Mouse (Mus musculus) gastrocnemius, adult 18-20 months (tissue): ENCODE data around the gene Ugcg. TPM values are rescaled to one million over a fixed set of nuclear protein-coding genes. Genes with fewer than 3 reads are reported as not detected.
A peak's percentile ranks its signal among the peaks of the same experiment; 100 is the strongest.

ENCODE experiments used
- DNase-seq: peaks from one replicate; pipeline ENCODE4 v3.0.0; 2021; ENCODE audit warnings: low spot score
- long read RNA-seq, 2 experiments: library from polyadenylated mRNA; stranded (forward); transcript quantifications; one replicate each; pipeline ENCODE4 v2.0.0; 2021
- total RNA-seq, 2 experiments: library from RNA; stranded (reverse); gene quantifications; 2 replicates each; pipeline ENCODE4 v1.2.3; 2021

Ugcg gene
- 1 to 10 TPM; 5.5 to 6.2 TPM for total RNA-seq
- long read RNA-seq, experiment 1, full-length matches to known transcripts = 5 of 7 reads
- long read RNA-seq, experiment 1, partial matches to known transcripts = 1 of 7 reads
- long read RNA-seq, experiment 1, other reads (novel, unspliced or antisense) = 1 of 7 reads
- long read RNA-seq, experiment 2, full-length matches to known transcripts = 7 of 8 reads
- long read RNA-seq, experiment 2, partial matches to known transcripts = 0 of 8 reads
- long read RNA-seq, experiment 2, other reads (novel, unspliced or antisense) = 1 of 8 reads

GRCm38 (mm10) chr4:59188802-59189545 is at the start of gene Ugcg:
TSS of gene Ugcg (plus strand) at chr4:59189257.
- DNase-seq = peak; percentile 71

- DNase-seq = no peak
These were observed 40.0 kb upstream of the Ugcg start for GRCm38 (mm10) chr4:59149043-59149442.

DNA sequence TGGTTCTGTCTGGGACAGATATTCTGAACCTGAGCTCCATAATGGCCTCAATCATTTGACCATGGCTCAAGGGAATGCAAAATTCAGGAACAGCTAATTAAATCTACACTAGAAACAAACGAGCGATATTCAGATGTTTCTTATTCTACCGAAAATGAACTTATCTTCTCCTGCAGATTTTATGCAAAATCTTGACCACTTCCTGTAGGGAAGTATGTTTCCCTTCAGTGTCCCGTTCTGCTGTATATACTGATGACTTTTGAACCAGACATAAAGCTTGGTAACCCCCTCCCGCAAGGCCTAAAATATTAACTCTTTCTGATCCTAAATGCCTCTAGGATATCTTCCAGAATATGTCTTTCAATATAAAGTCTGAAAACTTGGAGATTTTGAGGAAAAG is 38.1 kb upstream of the Ugcg start:
- no peak for DNase-seq

DNA sequence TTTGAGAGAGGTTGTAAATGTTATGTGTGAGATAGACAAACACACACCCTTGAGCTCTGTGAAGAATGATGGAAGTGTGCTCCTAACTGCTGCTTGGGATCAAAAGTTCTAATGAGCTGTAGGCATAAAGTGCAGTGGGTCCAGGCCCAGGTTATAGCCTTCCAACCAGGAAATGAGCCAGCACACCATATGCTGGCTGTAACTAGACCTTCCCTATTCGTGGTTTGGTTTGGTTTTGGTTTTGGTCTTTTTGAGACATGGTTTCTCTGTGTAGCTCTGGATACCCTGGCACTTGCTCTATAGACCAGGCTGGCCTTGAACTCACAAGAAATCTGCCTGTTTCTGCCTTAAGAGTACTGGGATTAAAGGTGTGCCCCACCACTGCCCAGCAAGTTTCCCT is 37.1 kb upstream of the Ugcg start:
- no peak for DNase-seq

- DNase-seq = no peak
These were observed 32.0 kb upstream of the Ugcg start for GRCm38 (mm10) chr4:59156897-59157592.

- DNase-seq = no peak
These were observed 31.4 kb upstream of the Ugcg start for GRCm38 (mm10) chr4:59157654-59158053.

DNA sequence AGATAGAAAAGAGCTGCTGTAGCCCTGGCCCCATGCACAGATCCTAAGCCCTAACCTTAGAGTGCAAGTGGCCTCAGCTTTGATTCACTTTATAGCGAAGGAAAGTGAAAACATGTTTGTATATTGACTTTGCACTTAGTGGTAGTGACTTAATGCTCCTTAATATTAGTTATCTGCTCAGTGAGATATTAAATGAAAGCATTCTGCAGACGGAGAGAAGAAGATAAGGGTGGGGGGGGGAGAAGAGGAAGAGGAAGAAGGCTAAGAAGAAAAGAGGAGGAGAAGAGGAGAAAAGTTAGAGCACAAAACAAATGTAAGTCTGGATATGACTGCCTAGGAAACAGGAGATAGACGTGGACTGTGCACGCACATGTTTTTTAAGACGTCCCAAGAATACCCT is 28.8 kb upstream of the Ugcg start:
- DNase-seq = no peak

DNA sequence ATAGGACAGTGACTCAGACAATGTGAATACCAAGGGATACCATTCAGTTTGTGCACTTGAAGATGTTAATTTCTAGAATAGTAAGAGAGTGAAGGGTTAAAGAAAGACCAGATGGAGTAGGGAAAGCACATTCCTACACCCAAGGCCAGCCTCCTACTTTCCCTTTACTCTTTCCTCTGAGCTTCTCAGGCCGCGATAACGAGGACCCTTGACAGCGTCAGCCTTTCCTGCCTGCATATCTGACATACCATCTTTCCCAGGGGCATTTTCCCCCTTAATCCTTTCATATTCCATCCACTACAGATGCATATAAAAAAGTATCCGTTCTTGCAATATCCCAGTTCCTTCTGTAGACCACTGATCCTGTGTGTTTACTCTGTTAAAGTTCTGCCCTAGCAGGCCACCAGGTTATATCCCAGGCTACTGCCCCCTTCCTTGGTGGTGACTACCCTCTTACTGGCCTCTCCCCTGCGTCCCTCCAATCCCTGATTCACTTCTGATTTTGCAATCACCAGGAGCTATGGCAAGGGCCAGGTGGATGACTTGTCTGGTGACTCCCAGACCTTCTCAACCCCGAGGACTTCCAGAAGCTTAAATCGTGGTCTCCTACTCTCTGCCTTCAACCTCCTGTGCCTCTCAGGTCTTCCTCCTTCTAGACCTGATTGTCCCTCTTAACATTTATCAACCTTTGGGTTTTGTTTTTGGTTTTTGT is 27.9 kb upstream of the Ugcg start:
- no peak for DNase-seq

- DNase-seq = no peak
These were observed 25.0 kb upstream of the Ugcg start for GRCm38 (mm10) chr4:59164034-59164433.

DNA sequence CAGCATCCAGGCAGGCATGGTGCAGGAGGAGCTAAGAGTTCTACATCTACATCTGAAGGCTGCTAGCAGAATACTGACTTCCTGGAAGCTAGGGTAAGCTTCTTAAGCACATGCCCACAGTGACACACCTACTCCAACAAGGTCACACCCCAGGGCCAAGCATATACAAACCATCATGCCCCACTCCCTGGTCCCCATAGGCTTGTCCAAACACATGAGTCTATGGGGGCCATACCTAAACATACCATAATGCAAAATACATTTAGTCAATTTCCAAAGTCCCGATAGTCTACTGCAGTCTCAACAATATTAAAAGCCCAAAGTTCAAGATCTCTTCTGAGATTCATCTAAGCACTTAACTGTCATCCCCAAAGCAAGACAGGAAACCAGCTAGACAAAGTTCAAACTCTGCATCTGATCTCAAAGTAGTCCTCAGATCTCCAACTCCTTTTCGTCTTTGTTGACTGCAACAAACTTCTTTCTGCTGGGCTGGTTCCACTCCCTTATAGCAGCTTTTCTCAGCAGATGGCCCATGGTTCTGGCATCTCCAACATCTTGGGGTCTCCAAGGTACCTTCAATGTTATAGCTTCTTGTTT is 21.7 kb upstream of the Ugcg start:
- DNase-seq = no peak

- no peak for DNase-seq
These were observed 19.1 kb upstream of the Ugcg start for GRCm38 (mm10) chr4:59169981-59170380.

GRCm38 (mm10) chr4:59172616-59173015 is 16.4 kb upstream of the Ugcg start:
- DNase-seq = no peak

- no peak for DNase-seq
These were observed 15.7 kb upstream of the Ugcg start for GRCm38 (mm10) chr4:59173181-59173922.

- DNase-seq = peak; percentile 47
These were observed 14.1 kb upstream of the Ugcg start for GRCm38 (mm10) chr4:59175003-59175402.

- DNase-seq = no peak
These were observed 13.1 kb upstream of the Ugcg start for GRCm38 (mm10) chr4:59175929-59176328.

GRCm38 (mm10) chr4:59177566-59177965 is 11.5 kb upstream of the Ugcg start:
- DNase-seq = no peak

- no peak for DNase-seq
These were observed 7.5 kb upstream of the Ugcg start for GRCm38 (mm10) chr4:59181320-59182271.

GRCm38 (mm10) chr4:59185671-59186070 is 3.4 kb upstream of the Ugcg start:
- DNase-seq = no peak

DNA sequence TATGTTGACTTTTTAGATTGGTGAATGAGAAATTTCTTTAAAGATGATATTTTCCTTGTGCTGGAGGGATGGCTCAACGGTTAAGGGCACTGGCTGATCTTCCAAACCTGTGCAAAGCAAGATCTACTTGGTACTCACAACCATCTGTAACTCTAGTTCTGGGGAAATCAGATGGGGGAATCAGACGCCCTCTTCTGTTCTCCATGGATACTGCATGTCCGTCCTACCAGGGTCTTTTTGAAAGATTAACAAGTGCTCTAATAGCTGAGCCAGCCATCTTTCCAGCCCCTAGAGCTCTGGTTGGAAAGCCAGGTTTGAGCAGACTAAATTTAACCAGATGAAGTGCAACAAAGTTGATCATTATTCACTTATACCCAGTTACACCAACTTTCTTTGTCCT is 1.8 kb upstream of the Ugcg start:
- peak; percentile 46 for DNase-seq

DNA sequence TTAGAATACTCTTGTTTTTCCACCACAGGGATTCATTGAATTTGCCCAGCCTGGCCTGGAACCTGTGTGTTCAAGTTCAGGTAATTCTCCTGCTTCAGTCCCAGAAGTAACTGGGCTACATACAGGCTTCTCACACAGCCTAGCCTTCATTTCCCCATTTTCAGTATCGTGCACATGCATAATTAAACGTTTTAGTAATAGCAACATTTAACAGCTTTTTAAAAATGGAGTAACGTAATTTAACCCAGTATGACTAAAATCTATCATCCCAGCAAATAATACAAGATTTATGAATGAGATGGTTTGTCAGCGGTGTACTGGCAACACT is 619 bp upstream of the Ugcg start:
- DNase-seq = no peak
